Comparison of ENCODE assay signal across 8 mouse cellular contexts in the genomic region with DNA sequence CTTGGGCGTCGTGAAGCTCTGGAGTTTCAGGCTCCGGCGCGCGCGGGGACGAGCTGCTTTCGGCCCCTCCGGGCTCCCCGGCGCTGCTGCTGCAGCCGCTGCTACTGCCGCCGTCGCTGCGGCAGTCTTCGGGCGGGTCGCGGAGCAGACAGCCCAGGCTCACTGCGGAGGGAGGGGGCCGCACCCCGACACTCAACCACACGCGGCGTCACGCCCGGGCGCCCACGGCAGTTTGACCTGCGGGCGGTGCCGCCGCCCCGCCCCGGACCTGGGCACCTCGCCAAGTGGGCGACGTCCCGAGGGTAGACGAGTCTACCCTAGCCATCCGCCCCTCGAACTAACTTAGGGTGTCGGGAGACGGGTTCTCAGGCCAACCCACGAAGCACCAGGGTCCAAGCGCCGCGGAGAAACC. TPM values are rescaled to one million over a fixed set of nuclear protein-coding genes. Genes with fewer than 3 reads are reported as not detected.
DNase-seq lines count a peak whose midpoint lies in the region; ATAC-seq and TF ChIP-seq lines count a peak whose summit lies in the region.

No protein-coding gene starts in this region.

- H3K9ac ChIP-seq in limb, embryonic 11.5 days (ENCODE audit: low read length) = peak overlapping the region; percentile 45

- no peaks in the 10 kb centered on the region for H3K36me3 ChIP-seq in thymus, adult 2 months (ENCODE audit: control insufficient read depth, insufficient read depth, low read length)
- no peaks in the 10 kb centered on the region for H3K36me3 ChIP-seq in limb, embryonic 11.5 days (ENCODE audit: control insufficient read depth, insufficient read depth, low read length)

- ATAC-seq in limb, embryonic 11.5 days (ENCODE audit: insufficient number of reproducible peaks, low FRiP score, low TSS enrichment, low read depth) = peak; percentile 33; the same call in 1 of the 2 replicates
- ATAC-seq in megakaryocyte-erythroid progenitor cell, adult 5-6 weeks (replicated peaks; ENCODE audit: low FRiP score, low TSS enrichment, poor library complexity, severe bottlenecking) = peak; percentile 36; the same call in 1 of the 2 replicates

- H3K27me3 ChIP-seq in thymus, adult 2 months (ENCODE audit: control insufficient read depth, insufficient read depth, low read length) = peaks cover 25% of the 10 kb centered on the region
- peaks cover 58% of the 10 kb centered on the region for H3K27me3 ChIP-seq in limb, embryonic 11.5 days (ENCODE audit: control insufficient read depth, insufficient read depth, low read length)

- peak; percentile 21 for DNase-seq in adrenal gland, postnatal 10 days
- no peak for DNase-seq in adrenal gland, adult (ENCODE audit: inconsistent age in 2 of 2, low spot score in 1 of 2)
- DNase-seq in thymus, adult 2 months = no peak
- DNase-seq in thymus, postnatal 0 days (ENCODE audit: low spot score) = no peak
- DNase-seq in heart, postnatal 4 days = peak; percentile 23
- no peak for DNase-seq in limb, embryonic 11.5 days (ENCODE audit: low spot score)
- DNase-seq in testis, postnatal 10 days (ENCODE audit: low spot score) = peak; percentile 69

- H3K4me1 ChIP-seq in thymus, adult 2 months (replicated peaks; ENCODE audit: control insufficient read depth, insufficient read depth, low read length) = 0 out of 2 replicates have a peak, but pooled peaks cover 6% of the 10 kb centered on the region
- H3K4me1 ChIP-seq in limb, embryonic 11.5 days (ENCODE audit: control insufficient read depth, insufficient read depth, low read length) = peaks cover 21% of the 10 kb centered on the region

- no peak for TF ChIP-seq CTCF in thymus, adult 2 months (IDR thresholded peaks at IDR 0.05; ENCODE audit: borderline replicate concordance, control insufficient read depth, extremely low read depth, insufficient read depth, low read length, poor library complexity)

- WGBS in thymus, adult 2 months = 1% methylated on average over 50 of the region's 50 CpGs
- WGBS in limb, embryonic 11.5 days = under 1% methylated on average over 50 of the region's 50 CpGs

- no peak for TF ChIP-seq POLR2A in thymus, adult 2 months (IDR thresholded peaks at IDR 0.05; ENCODE audit: control insufficient read depth, extremely low read depth, insufficient read depth, low read length, poor library complexity)

- H3K4me3 ChIP-seq in thymus, adult 2 months (ENCODE audit: control insufficient read depth, insufficient read depth, low read length) = peak overlapping the region; percentile 15; the same call in 1 of the 2 replicates
- H3K4me3 ChIP-seq in limb, embryonic 11.5 days (ENCODE audit: low read depth, low read length) = peak overlapping the region; percentile 40

- H3K4me2 ChIP-seq in limb, embryonic 11.5 days (ENCODE audit: low read depth, severe bottlenecking) = peak overlapping the region; percentile 77

- H3K27ac ChIP-seq in thymus, adult 2 months (ENCODE audit: control insufficient read depth, insufficient read depth, low read length) = no peak overlapping the region
- no peak overlapping the region for H3K27ac ChIP-seq in limb, embryonic 11.5 days (replicated peaks; ENCODE audit: low read depth, low read length)

- no peaks in the 10 kb centered on the region for H3K9me3 ChIP-seq in limb, embryonic 11.5 days (ENCODE audit: control insufficient read depth, low read length)

RNA-seq across cellular contexts. Expression of a gene that starts 1.0 kb away (rescaled TPM):
- not detected for total RNA-seq in adrenal gland, postnatal 10 days (2021)
- 0.71 and 0.93 TPM in 2 replicates for polyA plus RNA-seq in thymus, adult 2 months (2012; rRNA removed)
- polyA plus RNA-seq in thymus, postnatal 0 days (2015; fragmentation: Nextera tagmentation; extraction: Ambion mirVana) = 0.13 and 0.31 TPM in 2 replicates
- not detected for total RNA-seq in heart, postnatal 4 days (2021)
- 0.53 and 0.55 TPM in 2 replicates for polyA plus RNA-seq in limb, embryonic 11.5 days (2014; fragmentation: Nextera tagmentation; extraction: Ambion mirVana)
- not detected in 2 replicates for total RNA-seq in megakaryocyte-erythroid progenitor cell, adult 5-6 weeks (2014; fragmentation: Nextera tagmentation)
- total RNA-seq in megakaryocyte-erythroid progenitor cell, adult 5-6 weeks (2017) = not detected in 2 replicates

RNA-seq across cellular contexts. Expression of a gene that starts 37.8 kb away (rescaled TPM):
- total RNA-seq in adrenal gland, postnatal 10 days (2021) = 10 to 100 TPM; 23.8 to 28.8 TPM
- polyA plus RNA-seq in thymus, adult 2 months (2012; rRNA removed) = 30.2 and 34.8 TPM in 2 replicates
- 29.0 and 31.5 TPM in 2 replicates for polyA plus RNA-seq in thymus, postnatal 0 days (2015; fragmentation: Nextera tagmentation; extraction: Ambion mirVana)
- total RNA-seq in heart, postnatal 4 days (2021) = 10 to 100 TPM; 28.5 to 29.0 TPM
- 43.9 and 47.8 TPM in 2 replicates for polyA plus RNA-seq in limb, embryonic 11.5 days (2014; fragmentation: Nextera tagmentation; extraction: Ambion mirVana)
- total RNA-seq in megakaryocyte-erythroid progenitor cell, adult 5-6 weeks (2014; fragmentation: Nextera tagmentation) = 62.3 and 96.4 TPM in 2 replicates
- 29.8 and 33.6 TPM in 2 replicates for total RNA-seq in megakaryocyte-erythroid progenitor cell, adult 5-6 weeks (2017)

RNA-seq across cellular contexts. Expression of a gene that starts 37.8 kb away (rescaled TPM):
- 1 to 10 TPM; 5.9 to 8.6 TPM for total RNA-seq in adrenal gland, postnatal 10 days (2021)
- not detected in 2 replicates for polyA plus RNA-seq in thymus, adult 2 months (2012; rRNA removed)
- polyA plus RNA-seq in thymus, postnatal 0 days (2015; fragmentation: Nextera tagmentation; extraction: Ambion mirVana) = 1.8 and 3.8 TPM in 2 replicates
- total RNA-seq in heart, postnatal 4 days (2021) = 10 to 100 TPM in 1 of 2 experiments, 1 to 10 TPM in 1; 9.3 to 11.7 TPM
- 1.7 TPM in 1 of 2 replicates, not detected in the other for polyA plus RNA-seq in limb, embryonic 11.5 days (2014; fragmentation: Nextera tagmentation; extraction: Ambion mirVana)
- total RNA-seq in megakaryocyte-erythroid progenitor cell, adult 5-6 weeks (2014; fragmentation: Nextera tagmentation) = not detected in 2 replicates
- 2.4 TPM in 1 of 2 replicates, not detected in the other for total RNA-seq in megakaryocyte-erythroid progenitor cell, adult 5-6 weeks (2017)

Comparison
In these comparisons a context has a peak if more than half of its experiments do, and no peak if none do; other contexts are left out.
1. DNase-seq: peak in adrenal gland, postnatal 10 days (single experiment), heart, postnatal 4 days (single experiment) and testis, postnatal 10 days (single experiment); none in adrenal gland, adult (0 of 2), thymus, adult 2 months (single experiment), thymus, postnatal 0 days (single experiment) and limb, embryonic 11.5 days (single experiment).